Mouse (Mus musculus): ENCODE measurements around the gene B3galt6. TPM values are rescaled to one million over a fixed set of nuclear protein-coding genes. Genes with fewer than 3 reads are reported as not detected.

The B3galt6 gene
- total RNA-seq (2014; fragmentation: Nextera tagmentation) (3.6 and 5.1 TPM in 2 replicates), total RNA-seq (2017) (11.6 and 11.7 TPM in 2 replicates), polyA plus RNA-seq (2012) (4.1 and 4.2 TPM in 2 replicates)

- peaks cover 55% of the 10 kb centered on the region for H3K36me3 ChIP-seq (replicated peaks)
- no peaks in the 10 kb centered on the region for H3K9me3 ChIP-seq (replicated peaks)
- peak within 1 kb of the TSS; percentile 92 for H3K4me3 ChIP-seq (ENCODE audit: low read depth, low read length)
- TF ChIP-seq CTCF (IDR thresholded peaks at IDR 0.05; ENCODE audit: low read depth, low read length) (peak; percentile 30; the same call in 1 of the 2 replicates), GATA1 (IDR thresholded peaks at IDR 0.05; ENCODE audit: borderline replicate concordance, low read length) (no peak), POLR2AphosphoS5 (IDR thresholded peaks at IDR 0.05; ENCODE audit: insufficient replicate concordance, low read depth, low read length) (no peak), TAL1 (conservative IDR thresholded peaks at IDR 0.05; ENCODE audit: low read depth, low read length) (no peak), GATA2 (IDR thresholded peaks at IDR 0.05; ENCODE audit: borderline replicate concordance, low read depth, low read length) (no peak)
- ATAC-seq (ENCODE audit: extremely low read depth, insufficient number of reproducible peaks, low FRiP score, poor library complexity, severe bottlenecking) (peak; percentile 72), DNase-seq (ENCODE audit: low spot score) (peak; percentile 71)
- peaks cover 58% of the 10 kb centered on the region for H3K4me1 ChIP-seq (ENCODE audit: insufficient read depth, low read depth, low read length)
- no peaks in the 10 kb centered on the region for H3K27me3 ChIP-seq (ENCODE audit: insufficient read depth, low read length)
Measured at GRCm38 (mm10) chr4:155992241-155992905, at the start of gene B3galt6, which contains the start of gene Sdf4. Gene B3galt6, minus strand, starts transcription at chr4:155992649. Gene Sdf4, plus strand, starts transcription at chr4:155992872.

- ATAC-seq (ENCODE audit: extremely low read depth, insufficient number of reproducible peaks, low FRiP score, poor library complexity, severe bottlenecking) (no peak), DNase-seq (ENCODE audit: low spot score) (no peak)
- H3K27me3 ChIP-seq (ENCODE audit: insufficient read depth, low read length) = peaks cover 30% of the 10 kb centered on the region
- no peak for TF ChIP-seq POLR2AphosphoS5 (IDR thresholded peaks at IDR 0.05; ENCODE audit: insufficient replicate concordance, low read depth, low read length)
- no peak for TF ChIP-seq CTCF (IDR thresholded peaks at IDR 0.05; ENCODE audit: low read depth, low read length)
- no peak for TF ChIP-seq TAL1 (conservative IDR thresholded peaks at IDR 0.05; ENCODE audit: low read depth, low read length)
- no peak for TF ChIP-seq GATA1 (IDR thresholded peaks at IDR 0.05; ENCODE audit: borderline replicate concordance, low read length)
- TF ChIP-seq GATA2 (IDR thresholded peaks at IDR 0.05; ENCODE audit: borderline replicate concordance, low read depth, low read length) = no peak
- H3K36me3 ChIP-seq (replicated peaks) = no peaks in the 10 kb centered on the region
- H3K4me3 ChIP-seq (ENCODE audit: low read depth, low read length) = no peak overlapping the region
- H3K4me1 ChIP-seq (ENCODE audit: insufficient read depth, low read depth, low read length) = peaks cover 15% of the 10 kb centered on the region
- H3K9me3 ChIP-seq (replicated peaks) = no peaks in the 10 kb centered on the region
Measured at GRCm38 (mm10) chr4:156034901-156035300, 42.5 kb upstream of the B3galt6 start.

DNA sequence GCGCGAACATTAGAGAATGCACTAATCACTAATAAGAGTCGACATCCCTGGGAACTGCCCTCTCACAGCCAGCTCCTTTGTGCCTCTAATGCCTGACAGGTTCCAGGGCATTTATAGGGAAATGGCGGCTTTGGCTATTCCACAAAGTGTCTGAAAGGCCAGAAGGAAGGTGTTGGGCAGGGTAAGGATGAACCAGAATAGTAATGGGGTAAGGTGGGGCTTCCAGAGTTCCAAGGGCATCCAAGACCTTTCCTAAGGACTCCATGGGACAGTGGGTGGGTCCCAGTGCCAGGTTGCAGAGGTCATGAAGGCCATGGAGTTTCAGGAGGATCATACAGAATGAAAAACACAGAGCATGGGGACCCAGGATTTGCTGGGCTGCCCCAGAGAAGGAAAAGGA, 41.9 kb upstream of the B3galt6 start:
- Histone ChIP-seq H3K9me3 (replicated peaks) (no peaks in the 10 kb centered on the region), H3K36me3 (replicated peaks) (no peaks in the 10 kb centered on the region), H3K4me3 (ENCODE audit: low read depth, low read length) (no peak overlapping the region), H3K4me1 (ENCODE audit: insufficient read depth, low read depth, low read length) (peaks cover 15% of the 10 kb centered on the region), H3K27me3 (ENCODE audit: insufficient read depth, low read length) (peaks cover 30% of the 10 kb centered on the region)
- TF ChIP-seq TAL1 (conservative IDR thresholded peaks at IDR 0.05; ENCODE audit: low read depth, low read length) = no peak
- TF ChIP-seq POLR2AphosphoS5 (IDR thresholded peaks at IDR 0.05; ENCODE audit: insufficient replicate concordance, low read depth, low read length) = no peak
- TF ChIP-seq CTCF (IDR thresholded peaks at IDR 0.05; ENCODE audit: low read depth, low read length) = no peak
- ATAC-seq (ENCODE audit: extremely low read depth, insufficient number of reproducible peaks, low FRiP score, poor library complexity, severe bottlenecking) = no peak
- no peak for DNase-seq (ENCODE audit: low spot score)

DNA sequence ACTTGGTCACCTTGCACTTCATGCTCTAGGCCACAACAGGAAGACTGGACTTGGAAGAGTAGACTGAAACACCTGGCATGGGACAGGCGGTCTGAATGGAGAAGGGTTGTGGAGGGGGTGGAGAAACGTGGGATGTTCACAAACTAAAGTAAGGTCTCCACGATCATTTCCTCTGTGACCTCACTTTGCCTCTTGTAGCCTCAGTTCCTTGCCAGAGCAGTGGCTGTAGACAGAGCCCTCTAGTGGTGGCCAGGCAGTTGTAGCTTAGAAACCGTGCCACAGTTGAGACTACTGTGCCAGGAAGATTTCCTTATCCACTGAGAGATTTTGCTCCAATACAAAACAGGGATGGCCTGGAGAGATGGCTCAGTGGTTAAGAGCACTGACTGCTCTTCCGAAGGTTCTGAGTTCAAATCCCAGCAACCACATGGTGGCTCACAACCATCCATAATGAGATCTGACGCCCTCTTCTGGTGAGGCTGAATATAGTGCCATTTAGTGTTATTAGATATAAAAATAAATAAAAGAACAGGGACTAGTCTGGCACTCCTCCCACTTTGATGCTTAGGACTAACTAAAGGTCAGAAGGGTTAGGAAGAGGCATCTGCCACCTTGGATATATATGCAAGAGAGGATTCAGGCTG, 41.1 kb upstream of the B3galt6 start:
- ATAC-seq (ENCODE audit: extremely low read depth, insufficient number of reproducible peaks, low FRiP score, poor library complexity, severe bottlenecking) (peak; percentile 34; the same call in 1 of the 2 replicates), DNase-seq (ENCODE audit: low spot score) (peak; percentile 21)
- TF ChIP-seq GATA2 (IDR thresholded peaks at IDR 0.05; ENCODE audit: borderline replicate concordance, low read depth, low read length) (no peak), TAL1 (conservative IDR thresholded peaks at IDR 0.05; ENCODE audit: low read depth, low read length) (no peak), GATA1 (IDR thresholded peaks at IDR 0.05; ENCODE audit: borderline replicate concordance, low read length) (no peak), CTCF (IDR thresholded peaks at IDR 0.05; ENCODE audit: low read depth, low read length) (peak; percentile 38; the same call in 1 of the 2 replicates), POLR2AphosphoS5 (IDR thresholded peaks at IDR 0.05; ENCODE audit: insufficient replicate concordance, low read depth, low read length) (no peak)
- Histone ChIP-seq H3K27me3 (ENCODE audit: insufficient read depth, low read length) (peaks cover 30% of the 10 kb centered on the region), H3K36me3 (replicated peaks) (no peaks in the 10 kb centered on the region), H3K9me3 (replicated peaks) (no peaks in the 10 kb centered on the region), H3K4me1 (ENCODE audit: insufficient read depth, low read depth, low read length) (peaks cover 15% of the 10 kb centered on the region), H3K4me3 (ENCODE audit: low read depth, low read length) (no peak overlapping the region)

- Histone ChIP-seq H3K4me3 (ENCODE audit: low read depth, low read length) (no peak overlapping the region), H3K36me3 (replicated peaks) (no peaks in the 10 kb centered on the region)
- no peak for DNase-seq (ENCODE audit: low spot score)
Measured at GRCm38 (mm10) chr4:156032856-156033255, 40.4 kb upstream of the B3galt6 start.

More at GRCm38 (mm10) chr4:156032856-156033255, 40.4 kb upstream of the B3galt6 start:
- peaks cover 30% of the 10 kb centered on the region for H3K27me3 ChIP-seq (ENCODE audit: insufficient read depth, low read length)
- TF ChIP-seq GATA1 (IDR thresholded peaks at IDR 0.05; ENCODE audit: borderline replicate concordance, low read length) = no peak
- no peak for TF ChIP-seq GATA2 (IDR thresholded peaks at IDR 0.05; ENCODE audit: borderline replicate concordance, low read depth, low read length)
- no peak for TF ChIP-seq CTCF (IDR thresholded peaks at IDR 0.05; ENCODE audit: low read depth, low read length)
- TF ChIP-seq POLR2AphosphoS5 (IDR thresholded peaks at IDR 0.05; ENCODE audit: insufficient replicate concordance, low read depth, low read length) = no peak
- TF ChIP-seq TAL1 (conservative IDR thresholded peaks at IDR 0.05; ENCODE audit: low read depth, low read length) = no peak
- H3K9me3 ChIP-seq (replicated peaks) = no peaks in the 10 kb centered on the region
- H3K4me1 ChIP-seq (ENCODE audit: insufficient read depth, low read depth, low read length) = peaks cover 15% of the 10 kb centered on the region
- no peak for ATAC-seq (ENCODE audit: extremely low read depth, insufficient number of reproducible peaks, low FRiP score, poor library complexity, severe bottlenecking)
